Mouse (Mus musculus) cerebellum, adult 8-10 months (tissue): ENCODE results near the gene Scand1.
A peak's percentile ranks its signal among the peaks of the same experiment; 100 is the strongest.

Experiments
- DNase-seq: peaks from one replicate; pipeline ENCODE4 v3.0.0; 2022

Gene Scand1

GRCm38 (mm10) chr2:156312297-156312897 lies at the start of gene Scand1, which contains the start of gene Cnbd2:
TSS of gene Scand1 (minus strand) at chr2:156312704.
TSS of gene Cnbd2 (plus strand) at chr2:156312299.
- DNase-seq: peak; percentile 83

- DNase-seq: peak; percentile 22
Measured at GRCm38 (mm10) chr2:156356031-156356430, 43.5 kb upstream of the Scand1 start.

GRCm38 (mm10) chr2:156353265-156353692 lies 40.8 kb upstream of the Scand1 start:
- no peak for DNase-seq

- DNase-seq: no peak
Measured at GRCm38 (mm10) chr2:156352413-156353165, 40.1 kb upstream of the Scand1 start.

GRCm38 (mm10) chr2:156351243-156351642 lies 38.7 kb upstream of the Scand1 start:
- DNase-seq: no peak

- DNase-seq: no peak
Measured at GRCm38 (mm10) chr2:156349286-156349848, 36.9 kb upstream of the Scand1 start.

- DNase-seq: no peak
Measured at GRCm38 (mm10) chr2:156348812-156349211, 36.3 kb upstream of the Scand1 start.

GRCm38 (mm10) chr2:156344775-156345532 lies 32.5 kb upstream of the Scand1 start:
- peak; percentile 20 for DNase-seq

GRCm38 (mm10) chr2:156340078-156340477 lies 27.6 kb upstream of the Scand1 start:
- DNase-seq: no peak

GRCm38 (mm10) chr2:156331446-156331965 lies 19.0 kb upstream of the Scand1 start:
- no peak for DNase-seq

- DNase-seq: no peak
Measured at GRCm38 (mm10) chr2:156330681-156331080, 18.2 kb upstream of the Scand1 start.

GRCm38 (mm10) chr2:156324681-156325080 lies 12.2 kb upstream of the Scand1 start:
- no peak for DNase-seq

- no peak for DNase-seq
Measured at GRCm38 (mm10) chr2:156324116-156324588, 11.6 kb upstream of the Scand1 start.

- DNase-seq: no peak
Measured at GRCm38 (mm10) chr2:156321538-156321937, 9.0 kb upstream of the Scand1 start.

- no peak for DNase-seq
Measured at GRCm38 (mm10) chr2:156318491-156318890, 6.0 kb upstream of the Scand1 start.

GRCm38 (mm10) chr2:156314811-156315210 lies 2.3 kb upstream of the Scand1 start:
- no peak for DNase-seq

GRCm38 (mm10) chr2:156313153-156313552 lies 649 bp upstream of the Scand1 start:
- DNase-seq: no peak

GRCm38 (mm10) chr2:156311841-156312291 lies 638 bp downstream of the Scand1 start:
- peak; percentile 46 for DNase-seq

GRCm38 (mm10) chr2:156311441-156311840 lies 1.1 kb downstream of the Scand1 start:
- DNase-seq: no peak

- DNase-seq: no peak
Measured at GRCm38 (mm10) chr2:156310945-156311344, 1.6 kb downstream of the Scand1 start.

- DNase-seq: no peak
Measured at GRCm38 (mm10) chr2:156310455-156310854, 2.0 kb downstream of the Scand1 start.

- no peak for DNase-seq
Measured at GRCm38 (mm10) chr2:156309948-156310347, 2.6 kb downstream of the Scand1 start.

- DNase-seq: no peak
Measured at GRCm38 (mm10) chr2:156307261-156307660, 5.2 kb downstream of the Scand1 start.
